Mouse (Mus musculus) kidney, postnatal 14 days (tissue): ENCODE results near the gene Asb17.

Source experiments
- DNase-seq: peaks from one replicate; pipeline ENCODE4 v3.0.0; 2022; ENCODE audit warnings: mixed read lengths

Asb17 gene

DNA sequence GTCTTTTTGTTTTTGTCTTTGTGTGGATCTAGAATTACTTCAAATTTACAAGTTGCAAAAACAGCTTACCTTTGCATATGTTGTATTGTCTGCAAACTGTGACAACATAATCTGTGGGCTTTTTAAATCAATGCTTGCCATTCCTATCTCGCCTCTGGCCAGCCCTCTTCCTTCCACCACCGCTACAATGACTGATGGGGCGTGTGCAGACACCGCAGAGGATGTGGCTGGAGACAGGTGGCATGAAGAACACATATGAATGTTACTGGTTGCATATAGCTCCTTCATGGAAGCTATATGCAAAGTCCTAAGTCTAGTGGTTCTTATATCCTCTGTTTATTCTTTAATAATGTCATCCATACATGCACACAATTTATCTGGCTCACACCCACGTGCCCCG, 53.2 kb downstream of the Asb17 start:
- no peak for DNase-seq

GRCm38 (mm10) chr3:153901904-153902303, 57.9 kb downstream of the Asb17 start:
- no peak for DNase-seq

GRCm38 (mm10) chr3:153902595-153902994, 58.6 kb downstream of the Asb17 start:
- no peak for DNase-seq

GRCm38 (mm10) chr3:153904586-153904985, 60.6 kb downstream of the Asb17 start:
- DNase-seq: peak; percentile 71
